Mouse (Mus musculus): ENCODE data around the gene Etv6. TPM values are rescaled to one million over a fixed set of nuclear protein-coding genes. Genes with fewer than 3 reads are reported as not detected.

The Etv6 gene
- polyA plus RNA-seq, 1 experiment from 2014 or later = 5.9 TPM

DNA sequence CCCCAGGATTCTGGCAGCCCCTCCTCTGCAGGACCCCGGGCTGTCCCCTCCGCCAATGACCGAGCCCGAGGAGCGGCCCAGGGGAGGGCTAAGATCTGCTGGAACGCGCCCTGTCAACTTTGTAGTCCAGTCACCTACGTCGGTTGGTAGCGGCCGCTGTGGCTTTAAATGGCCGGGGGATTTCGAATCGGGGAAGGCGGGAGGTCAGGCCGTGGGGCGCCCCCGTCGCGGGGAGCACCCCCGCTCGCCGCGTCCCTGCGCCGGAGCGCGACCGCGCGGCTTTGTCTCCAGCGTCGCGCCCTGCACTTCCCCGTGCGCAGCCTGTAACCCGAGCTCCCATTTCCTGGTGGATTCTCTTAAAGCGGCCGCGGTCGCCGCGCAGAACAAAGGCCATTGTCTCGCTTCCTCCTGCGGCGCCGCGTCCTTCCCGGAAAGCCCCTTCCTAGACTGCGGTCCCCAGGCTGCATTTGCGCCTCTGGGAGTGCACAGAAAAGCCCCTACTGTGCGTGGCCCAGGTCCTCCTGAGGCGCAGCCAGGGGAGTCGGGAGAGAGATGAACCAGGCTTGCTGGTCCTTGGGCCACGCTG is 503 bp upstream of the Etv6 start:
- H3K4me3 ChIP-seq (ENCODE audit: low read depth, low read length) = peak overlapping the region; percentile 90
- no peaks in the 10 kb centered on the region for H3K27me3 ChIP-seq (ENCODE audit: control insufficient read depth, insufficient read depth, low read length)
- TF ChIP-seq CTCF (IDR thresholded peaks at IDR 0.05; ENCODE audit: low read depth) (no peak), EP300 (optimal IDR thresholded peaks at IDR 0.05) (no peak)
- peak overlapping the region; percentile 100 for H3K27ac ChIP-seq (replicated peaks)
- peak; percentile 91 for ATAC-seq (ENCODE audit: low FRiP score, low TSS enrichment)
- under 1% methylated on average over 55 of the region's 55 CpGs for WGBS
- H3K4me2 ChIP-seq (replicated peaks; ENCODE audit: low read depth) = peak overlapping the region; percentile 73
- peaks cover 9% of the 10 kb centered on the region for H3K4me1 ChIP-seq (replicated peaks; ENCODE audit: control insufficient read depth, insufficient read depth)
- peak overlapping the region; percentile 98 for H3K9ac ChIP-seq (ENCODE audit: low read length)
- H3K9me3 ChIP-seq (ENCODE audit: control insufficient read depth, low read length) = no peaks in the 10 kb centered on the region
- DNase-seq (ENCODE audit: low spot score) = peak; percentile 87
- no peaks in the 10 kb centered on the region for H3K36me3 ChIP-seq (ENCODE audit: control insufficient read depth, insufficient read depth, low read length)

GRCm38 (mm10) chr6:134036491-134036911 is 1.0 kb downstream of the Etv6 start:
- no peak for ATAC-seq (ENCODE audit: low FRiP score, low TSS enrichment)
- no peak for DNase-seq (ENCODE audit: low spot score)
- H3K4me1 ChIP-seq (replicated peaks; ENCODE audit: control insufficient read depth, insufficient read depth) = peaks cover 9% of the 10 kb centered on the region
- peak overlapping the region; percentile 98 for H3K9ac ChIP-seq (ENCODE audit: low read length)
- no peaks in the 10 kb centered on the region for H3K27me3 ChIP-seq (ENCODE audit: control insufficient read depth, insufficient read depth, low read length)
- H3K9me3 ChIP-seq (ENCODE audit: control insufficient read depth, low read length) = no peaks in the 10 kb centered on the region
- WGBS = 1% methylated on average over 7 of the region's 8 CpGs
- peak overlapping the region; percentile 73 for H3K4me2 ChIP-seq (replicated peaks; ENCODE audit: low read depth)
- TF ChIP-seq CTCF (IDR thresholded peaks at IDR 0.05; ENCODE audit: low read depth) (no peak), EP300 (optimal IDR thresholded peaks at IDR 0.05) (no peak)
- no peaks in the 10 kb centered on the region for H3K36me3 ChIP-seq (ENCODE audit: control insufficient read depth, insufficient read depth, low read length)
- peak overlapping the region; percentile 100 for H3K27ac ChIP-seq (replicated peaks)
- H3K4me3 ChIP-seq (ENCODE audit: low read depth, low read length) = peak overlapping the region; percentile 90

DNA sequence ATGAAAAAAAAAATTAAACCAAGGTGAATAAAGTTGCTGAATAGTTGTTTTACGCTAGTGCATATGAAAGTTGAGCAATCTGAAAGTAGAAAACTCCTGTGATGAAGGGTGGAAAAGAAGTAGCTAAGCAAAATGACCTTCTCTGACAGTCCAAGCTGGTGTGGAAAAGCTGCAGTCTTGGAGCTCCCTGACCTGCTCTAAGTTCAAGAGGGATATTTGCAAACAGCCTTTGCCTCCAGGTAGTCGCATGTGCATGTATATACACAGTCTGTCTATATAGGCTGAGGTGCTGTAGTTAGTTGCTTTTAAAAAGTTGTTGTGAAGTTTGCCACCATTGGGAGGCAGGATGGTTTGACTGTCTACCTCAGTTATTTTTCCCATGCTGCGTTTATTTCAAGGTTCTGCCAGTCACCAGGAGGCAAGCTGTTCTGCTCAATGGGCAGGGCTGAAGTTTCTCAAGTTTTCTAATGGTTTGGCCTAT is 1.5 kb downstream of the Etv6 start:
- Histone ChIP-seq H3K9ac (ENCODE audit: low read length) (peak overlapping the region; percentile 98), H3K36me3 (ENCODE audit: control insufficient read depth, insufficient read depth, low read length) (no peaks in the 10 kb centered on the region), H3K27ac (replicated peaks) (peak overlapping the region; percentile 100), H3K9me3 (ENCODE audit: control insufficient read depth, low read length) (no peaks in the 10 kb centered on the region), H3K4me2 (replicated peaks; ENCODE audit: low read depth) (peak overlapping the region; percentile 73), H3K4me3 (ENCODE audit: low read depth, low read length) (peak overlapping the region; percentile 90), H3K4me1 (replicated peaks; ENCODE audit: control insufficient read depth, insufficient read depth) (peaks cover 9% of the 10 kb centered on the region), H3K27me3 (ENCODE audit: control insufficient read depth, insufficient read depth, low read length) (no peaks in the 10 kb centered on the region)
- no peak for DNase-seq (ENCODE audit: low spot score)
- WGBS = 1% methylated on average over 3 of the region's 3 CpGs
- TF ChIP-seq CTCF (IDR thresholded peaks at IDR 0.05; ENCODE audit: low read depth) (peak; percentile 53), EP300 (optimal IDR thresholded peaks at IDR 0.05) (no peak)
- ATAC-seq (ENCODE audit: low FRiP score, low TSS enrichment) = no peak

- H3K9me3 ChIP-seq (ENCODE audit: control insufficient read depth, low read length) = no peaks in the 10 kb centered on the region
- TF ChIP-seq CTCF (IDR thresholded peaks at IDR 0.05; ENCODE audit: low read depth) (0 out of 2 replicates have a peak, but pooled peaks have one; percentile 5), EP300 (optimal IDR thresholded peaks at IDR 0.05) (no peak)
- WGBS = 39% methylated on average over 10 of the region's 10 CpGs
- DNase-seq (ENCODE audit: low spot score) (no peak), ATAC-seq (ENCODE audit: low FRiP score, low TSS enrichment) (no peak)
- H3K27me3 ChIP-seq (ENCODE audit: control insufficient read depth, insufficient read depth, low read length) = no peaks in the 10 kb centered on the region
- peak overlapping the region; percentile 73 for H3K4me2 ChIP-seq (replicated peaks; ENCODE audit: low read depth)
- H3K27ac ChIP-seq (replicated peaks) = no peak overlapping the region
- H3K36me3 ChIP-seq (ENCODE audit: control insufficient read depth, insufficient read depth, low read length) = no peaks in the 10 kb centered on the region
- peaks cover 9% of the 10 kb centered on the region for H3K4me1 ChIP-seq (replicated peaks; ENCODE audit: control insufficient read depth, insufficient read depth)
- H3K4me3 ChIP-seq (ENCODE audit: low read depth, low read length) = peak overlapping the region; percentile 90; the same call in 1 of the 2 replicates
- H3K9ac ChIP-seq (ENCODE audit: low read length) = no peak overlapping the region
Measured at GRCm38 (mm10) chr6:134037960-134038359, 2.5 kb downstream of the Etv6 start.

DNA sequence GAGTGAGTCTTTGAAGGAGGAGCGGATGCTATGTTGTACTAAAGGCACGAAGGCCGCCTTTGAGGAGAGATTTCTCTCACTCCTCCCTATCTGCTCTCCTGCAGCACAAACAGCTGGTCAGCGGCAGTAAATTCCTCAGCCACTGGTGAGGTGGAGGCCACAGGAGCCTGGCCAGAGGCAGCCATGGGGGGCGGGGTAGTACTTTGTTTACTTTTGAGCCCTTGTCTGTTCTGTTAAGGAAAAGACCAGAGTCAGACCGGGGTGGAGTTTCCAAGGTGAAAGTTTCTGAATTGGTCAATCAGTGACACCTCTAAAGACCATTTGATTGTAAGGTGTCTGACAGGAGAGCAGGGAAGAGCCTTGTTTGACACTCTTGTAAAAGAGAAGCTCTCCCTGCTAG is 3.4 kb downstream of the Etv6 start:
- no peaks in the 10 kb centered on the region for H3K27me3 ChIP-seq (ENCODE audit: control insufficient read depth, insufficient read depth, low read length)
- no peaks in the 10 kb centered on the region for H3K36me3 ChIP-seq (ENCODE audit: control insufficient read depth, insufficient read depth, low read length)
- H3K27ac ChIP-seq (replicated peaks) = 0 out of 2 replicates have a peak overlapping the region, but pooled peaks have one; percentile 6
- 22% methylated on average over 6 of the region's 6 CpGs for WGBS
- H3K4me3 ChIP-seq (ENCODE audit: low read depth, low read length) = 0 out of 2 replicates have a peak overlapping the region, but pooled peaks have one; percentile 6
- H3K9ac ChIP-seq (ENCODE audit: low read length) = no peak overlapping the region
- no peaks in the 10 kb centered on the region for H3K9me3 ChIP-seq (ENCODE audit: control insufficient read depth, low read length)
- DNase-seq (ENCODE audit: low spot score) (peak; percentile 63), ATAC-seq (ENCODE audit: low FRiP score, low TSS enrichment) (no peak)
- peaks cover 9% of the 10 kb centered on the region for H3K4me1 ChIP-seq (replicated peaks; ENCODE audit: control insufficient read depth, insufficient read depth)
- H3K4me2 ChIP-seq (replicated peaks; ENCODE audit: low read depth) = peak overlapping the region; percentile 73
- TF ChIP-seq EP300 (optimal IDR thresholded peaks at IDR 0.05) (no peak), CTCF (IDR thresholded peaks at IDR 0.05; ENCODE audit: low read depth) (no peak)

GRCm38 (mm10) chr6:134039351-134039750 is 3.9 kb downstream of the Etv6 start:
- DNase-seq (ENCODE audit: low spot score) (no peak), ATAC-seq (ENCODE audit: low FRiP score, low TSS enrichment) (no peak)
- no peaks in the 10 kb centered on the region for H3K36me3 ChIP-seq (ENCODE audit: control insufficient read depth, insufficient read depth, low read length)
- TF ChIP-seq EP300 (optimal IDR thresholded peaks at IDR 0.05) = no peak
- TF ChIP-seq CTCF (IDR thresholded peaks at IDR 0.05; ENCODE audit: low read depth) = no peak
- H3K27ac ChIP-seq (replicated peaks) = 0 out of 2 replicates have a peak overlapping the region, but pooled peaks have one; percentile 6
- peaks cover 9% of the 10 kb centered on the region for H3K4me1 ChIP-seq (replicated peaks; ENCODE audit: control insufficient read depth, insufficient read depth)
- no peaks in the 10 kb centered on the region for H3K9me3 ChIP-seq (ENCODE audit: control insufficient read depth, low read length)
- peak overlapping the region; percentile 73 for H3K4me2 ChIP-seq (replicated peaks; ENCODE audit: low read depth)
- no peak overlapping the region for H3K4me3 ChIP-seq (ENCODE audit: low read depth, low read length)
- WGBS = 62% methylated on average over 8 of the region's 8 CpGs
- no peaks in the 10 kb centered on the region for H3K27me3 ChIP-seq (ENCODE audit: control insufficient read depth, insufficient read depth, low read length)
- no peak overlapping the region for H3K9ac ChIP-seq (ENCODE audit: low read length)
